Mouse (Mus musculus) neural tube, embryonic 12.5 days (tissue): ENCODE results near the gene Car5a. TPM values are rescaled to one million over a fixed set of nuclear protein-coding genes. Genes with fewer than 3 reads are reported as not detected.
A peak's percentile ranks its signal among the peaks of the same experiment; 100 is the strongest.

Experiments used
- ATAC-seq: fragments of 200-750 bp; cut with Nextera tagmentation; 2 replicates; pipeline ENCODE4 v1.8.0; 2017; ENCODE audit warnings: low read depth, mild to moderate bottlenecking, moderate TSS enrichment, moderate library complexity; ENCODE audit not compliant: low FRiP score
- H3K27ac ChIP-seq: fragments of 300-500 bp; sonication (generic); 2 replicates; pipeline ENCODE4 v1.5.1; 2016
- H3K27me3 ChIP-seq: fragments of 300-500 bp; sonication (generic); replicated peaks from 2 replicates; pipeline ENCODE4 v1.6.1; 2016; ENCODE audit warnings: mild to moderate bottlenecking
- H3K36me3 ChIP-seq: fragments of 300-500 bp; sonication (generic); 2 replicates; pipeline ENCODE4 v1.6.1; 2016; ENCODE audit warnings: mild to moderate bottlenecking
- H3K4me1 ChIP-seq: fragments of 300-500 bp; sonication (generic); 2 replicates; pipeline ENCODE4 v1.6.1; 2016
- H3K4me2 ChIP-seq: fragments of 300-500 bp; sonication (generic); replicated peaks from 2 replicates; pipeline ENCODE4 v1.6.1; 2016; ENCODE audit warnings: mild to moderate bottlenecking
- H3K4me3 ChIP-seq: fragments of 300-500 bp; sonication (generic); 2 replicates; pipeline ENCODE4 v1.5.1; 2016
- H3K9ac ChIP-seq: fragments of 300-500 bp; sonication (generic); 2 replicates; pipeline ENCODE4 v1.6.1; 2016; ENCODE audit warnings: mild to moderate bottlenecking
- H3K9me3 ChIP-seq: fragments of 300-500 bp; sonication (generic); 2 replicates; pipeline ENCODE4 v1.6.1; 2016; ENCODE audit warnings: mild to moderate bottlenecking
- WGBS: fragments of 180-500 bp; shearing (Covaris S2); methylation state at CpG from one replicate; pipeline ENCODE4 v1.1.7; 2016; 5-methylcytosine and 5-hydroxymethylcytosine counted together
- polyA plus RNA-seq: library from polyadenylated mRNA; unstranded; fragments of >200 nt; fragmentation: Nextera tagmentation; extraction: Ambion mirVana; gene quantifications from 2 replicates; pipeline ENCODE4 v1.2.1, GENCODE M21; 2016

The Car5a gene
- polyA plus RNA-seq, 1 experiment from 2014 or later = 0.32 TPM

- 70% methylated on average over 1 of the region's 1 CpGs for WGBS
- Histone ChIP-seq H3K27ac (no peak overlapping the region), H3K9ac (no peak overlapping the region), H3K4me3 (no peak overlapping the region), H3K27me3 (no peaks in the 10 kb centered on the region), H3K4me1 (no peaks in the 10 kb centered on the region; the same call in 1 of the 2 replicates), H3K36me3 (peaks cover 45% of the 10 kb centered on the region), H3K4me2 (no peak overlapping the region), H3K9me3 (no peaks in the 10 kb centered on the region)
- ATAC-seq = no peak
Measured at GRCm38 (mm10) chr8:121880818-121881217, 63.9 kb downstream of the Car5a start.

- Histone ChIP-seq H3K9ac (no peak overlapping the region), H3K9me3 (no peaks in the 10 kb centered on the region), H3K27me3 (no peaks in the 10 kb centered on the region), H3K4me3 (no peak overlapping the region), H3K4me2 (no peak overlapping the region), H3K36me3 (peaks cover 35% of the 10 kb centered on the region), H3K4me1 (no peaks in the 10 kb centered on the region; the same call in 1 of the 2 replicates), H3K27ac (no peak overlapping the region)
- no peak for ATAC-seq
- 85% methylated on average over 3 of the region's 3 CpGs for WGBS
Measured at GRCm38 (mm10) chr8:121879712-121880111, 65.0 kb downstream of the Car5a start.

DNA sequence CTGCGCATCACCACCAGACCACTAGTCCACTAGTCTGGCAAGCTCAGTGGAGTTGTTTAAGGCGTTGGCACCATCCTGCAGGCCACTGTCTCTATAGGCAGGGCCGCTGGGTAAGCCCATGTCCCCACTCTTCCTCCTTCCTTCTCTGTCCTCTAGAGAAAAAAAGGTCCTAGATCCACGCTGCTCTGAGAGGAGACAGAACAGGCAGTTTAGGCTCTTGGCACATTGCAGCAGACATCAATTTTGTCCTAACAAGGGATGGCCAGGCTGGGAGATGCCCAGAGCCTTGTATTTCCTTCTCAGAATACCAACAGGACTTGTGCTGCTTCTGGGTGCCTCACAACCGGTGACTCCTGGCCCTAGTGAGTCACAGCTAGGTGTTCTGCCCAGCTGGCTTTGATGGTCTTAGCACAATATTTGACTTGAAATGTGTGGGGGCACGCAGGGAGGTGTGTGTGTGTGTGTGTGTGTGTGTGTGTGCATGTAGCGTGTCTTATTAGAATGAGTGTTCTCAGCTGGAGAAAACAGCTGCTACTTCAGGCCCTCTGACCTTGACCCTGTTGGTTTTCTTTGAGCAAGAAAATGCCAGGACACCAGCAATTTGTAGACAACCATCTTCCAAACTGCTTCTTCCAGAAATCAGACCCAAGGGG is 66.8 kb downstream of the Car5a start:
- no peak for ATAC-seq
- Histone ChIP-seq H3K27me3 (no peaks in the 10 kb centered on the region), H3K4me3 (no peak overlapping the region), H3K9ac (no peak overlapping the region), H3K36me3 (peaks cover 17% of the 10 kb centered on the region), H3K4me2 (no peak overlapping the region), H3K27ac (no peak overlapping the region), H3K9me3 (no peaks in the 10 kb centered on the region), H3K4me1 (peaks cover 5% of the 10 kb centered on the region; the same call in 1 of the 2 replicates)
- 87% methylated on average over 7 of the region's 7 CpGs for WGBS

GRCm38 (mm10) chr8:121877212-121877611 is 67.5 kb downstream of the Car5a start:
- no peaks in the 10 kb centered on the region for H3K9me3 ChIP-seq
- H3K4me2 ChIP-seq = no peak overlapping the region
- no peak overlapping the region for H3K9ac ChIP-seq
- no peak overlapping the region for H3K27ac ChIP-seq
- no peak for ATAC-seq
- H3K4me3 ChIP-seq = no peak overlapping the region
- H3K4me1 ChIP-seq = peaks cover 9% of the 10 kb centered on the region
- H3K36me3 ChIP-seq = peaks cover 10% of the 10 kb centered on the region
- 81% methylated on average over 5 of the region's 5 CpGs for WGBS
- H3K27me3 ChIP-seq = no peaks in the 10 kb centered on the region

DNA sequence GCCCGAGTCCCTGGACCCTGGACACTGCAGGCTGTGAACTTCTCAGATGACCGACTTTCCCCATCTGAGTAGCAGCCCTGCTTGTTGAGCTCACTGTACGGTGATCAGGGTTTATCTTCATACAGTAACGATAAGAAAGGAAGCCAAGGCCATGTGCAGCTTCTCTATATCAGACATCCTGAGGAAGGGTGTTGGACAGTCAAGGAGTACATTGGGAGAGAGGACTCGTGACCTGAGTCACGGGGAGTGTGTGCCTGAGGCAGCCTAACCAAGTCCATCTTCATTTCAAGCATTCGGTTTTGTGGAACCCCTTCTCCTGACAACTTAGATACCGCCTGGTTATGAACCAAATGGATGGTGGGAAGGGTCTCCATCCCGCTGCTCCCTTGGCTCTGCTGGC is 69.2 kb downstream of the Car5a start:
- Histone ChIP-seq H3K4me2 (no peak overlapping the region), H3K4me1 (peaks cover 15% of the 10 kb centered on the region), H3K27ac (no peak overlapping the region), H3K9ac (no peak overlapping the region), H3K36me3 (no peaks in the 10 kb centered on the region), H3K27me3 (no peaks in the 10 kb centered on the region), H3K4me3 (no peak overlapping the region), H3K9me3 (no peaks in the 10 kb centered on the region)
- 87% methylated on average over 9 of the region's 9 CpGs for WGBS
- ATAC-seq = no peak

- Histone ChIP-seq H3K4me1 (peaks cover 15% of the 10 kb centered on the region), H3K27me3 (no peaks in the 10 kb centered on the region), H3K9me3 (no peaks in the 10 kb centered on the region), H3K4me3 (no peak overlapping the region), H3K36me3 (no peaks in the 10 kb centered on the region), H3K27ac (no peak overlapping the region), H3K4me2 (no peak overlapping the region), H3K9ac (no peak overlapping the region)
- 63% methylated on average over 3 of the region's 3 CpGs for WGBS
- no peak for ATAC-seq
Measured at GRCm38 (mm10) chr8:121875045-121875444, 69.7 kb downstream of the Car5a start.

- WGBS = 65% methylated on average over 9 of the region's 9 CpGs
- no peaks in the 10 kb centered on the region for H3K36me3 ChIP-seq
- no peak for ATAC-seq
Measured at GRCm38 (mm10) chr8:121874031-121874430, 70.7 kb downstream of the Car5a start.

DNA sequence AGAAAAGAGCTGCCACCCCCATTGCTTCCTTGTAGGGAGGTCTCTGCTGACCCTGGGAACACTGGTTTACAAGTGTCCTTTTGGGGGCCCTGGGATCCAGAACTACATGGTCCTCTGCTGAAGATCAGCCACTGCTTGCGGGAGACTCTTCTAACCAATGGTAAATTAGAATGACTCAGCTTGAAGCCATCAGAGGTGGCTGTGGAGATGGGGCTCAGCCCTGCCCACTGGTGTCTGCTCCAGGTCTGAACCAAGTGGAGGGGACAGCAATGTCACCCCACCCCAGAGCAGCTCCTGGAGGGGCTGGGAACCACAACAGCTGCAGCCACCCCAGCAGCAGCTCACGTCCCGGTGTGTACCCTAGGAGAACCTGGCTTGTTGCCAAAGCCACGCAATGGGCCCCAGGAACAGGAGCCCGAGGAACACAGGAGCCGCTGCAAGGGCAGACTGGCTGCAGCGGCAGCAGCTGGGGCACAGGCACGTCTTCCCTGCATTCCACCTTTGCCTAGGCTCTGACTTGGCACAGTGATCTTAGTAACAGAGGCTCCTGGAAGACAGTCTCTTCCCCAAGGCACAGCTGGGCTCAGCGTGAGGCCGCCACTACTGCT is 72.8 kb downstream of the Car5a start:
- H3K4me3 ChIP-seq = no peak overlapping the region
- ATAC-seq = no peak
- peak overlapping the region; percentile 28; the same call in 1 of the 2 replicates for H3K4me2 ChIP-seq
- no peaks in the 10 kb centered on the region for H3K36me3 ChIP-seq
- 34% methylated on average over 10 of the region's 10 CpGs for WGBS
- no peak overlapping the region for H3K9ac ChIP-seq
- H3K27ac ChIP-seq = no peak overlapping the region
- no peaks in the 10 kb centered on the region for H3K27me3 ChIP-seq
- H3K9me3 ChIP-seq = no peaks in the 10 kb centered on the region
- peaks cover 15% of the 10 kb centered on the region for H3K4me1 ChIP-seq

More at GRCm38 (mm10) chr8:121874031-121874430, 70.7 kb downstream of the Car5a start:
- H3K4me2 ChIP-seq = no peak overlapping the region
- no peak overlapping the region for H3K4me3 ChIP-seq
- H3K9me3 ChIP-seq = no peaks in the 10 kb centered on the region
- no peak overlapping the region for H3K27ac ChIP-seq
- no peaks in the 10 kb centered on the region for H3K27me3 ChIP-seq
- no peak overlapping the region for H3K9ac ChIP-seq
- H3K4me1 ChIP-seq = peaks cover 15% of the 10 kb centered on the region

GRCm38 (mm10) chr8:121870190-121870589 is 74.5 kb downstream of the Car5a start:
- no peak for ATAC-seq
- H3K9ac ChIP-seq = no peak overlapping the region
- no peaks in the 10 kb centered on the region for H3K36me3 ChIP-seq
- no peak overlapping the region for H3K27ac ChIP-seq
- H3K27me3 ChIP-seq = no peaks in the 10 kb centered on the region
- no peak overlapping the region for H3K4me3 ChIP-seq
- H3K4me1 ChIP-seq = peaks cover 15% of the 10 kb centered on the region
- H3K9me3 ChIP-seq = no peaks in the 10 kb centered on the region
- WGBS = 91% methylated on average over 2 of the region's 2 CpGs
- no peak overlapping the region for H3K4me2 ChIP-seq

DNA sequence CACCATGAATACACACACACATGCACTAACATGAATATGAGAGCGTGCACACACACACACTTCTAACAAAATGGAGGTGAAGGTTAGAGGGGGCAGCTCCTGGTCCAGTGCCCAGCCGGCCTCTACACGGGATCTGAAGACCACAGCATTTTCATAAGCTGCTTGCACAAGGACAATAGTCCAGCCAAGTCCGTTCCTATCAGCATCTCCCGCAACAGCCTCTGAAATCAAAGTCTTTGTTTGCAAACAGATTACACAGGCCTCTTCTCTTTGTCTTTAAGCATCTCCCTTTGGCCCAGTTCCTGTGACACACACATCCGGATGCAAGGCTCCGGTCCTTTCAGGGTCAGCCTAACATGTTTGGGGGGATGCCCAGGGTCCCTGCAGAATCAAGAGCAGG is 75.8 kb downstream of the Car5a start:
- H3K4me3 ChIP-seq = no peak overlapping the region
- no peaks in the 10 kb centered on the region for H3K36me3 ChIP-seq
- no peak overlapping the region for H3K4me2 ChIP-seq
- no peak for ATAC-seq
- no peaks in the 10 kb centered on the region for H3K9me3 ChIP-seq
- no peak overlapping the region for H3K9ac ChIP-seq
- H3K27me3 ChIP-seq = no peaks in the 10 kb centered on the region
- no peak overlapping the region for H3K27ac ChIP-seq
- 93% methylated on average over 7 of the region's 7 CpGs for WGBS
- H3K4me1 ChIP-seq = peaks cover 10% of the 10 kb centered on the region

- no peak overlapping the region for H3K27ac ChIP-seq
- H3K9me3 ChIP-seq = no peaks in the 10 kb centered on the region
- no peak overlapping the region for H3K4me3 ChIP-seq
- no peaks in the 10 kb centered on the region for H3K27me3 ChIP-seq
- WGBS = 83% methylated on average over 5 of the region's 5 CpGs
- no peak overlapping the region for H3K9ac ChIP-seq
- ATAC-seq = no peak
- H3K36me3 ChIP-seq = no peaks in the 10 kb centered on the region
- peaks cover 10% of the 10 kb centered on the region for H3K4me1 ChIP-seq
- H3K4me2 ChIP-seq = no peak overlapping the region
Measured at GRCm38 (mm10) chr8:121868196-121868595, 76.5 kb downstream of the Car5a start.
